Mouse (Mus musculus) kidney, postnatal 0 days (tissue): ENCODE results near the gene Wdr54. TPM values are rescaled to one million over a fixed set of nuclear protein-coding genes. Genes with fewer than 3 reads are reported as not detected.

ENCODE experiments used
- ATAC-seq: fragments of 200-750 bp; cut with Nextera tagmentation; replicated peaks from 2 replicates; pipeline ENCODE4 v1.8.0; 2017; ENCODE audit warnings: low read depth, moderate number of reproducible peaks, moderate TSS enrichment, moderate library complexity; ENCODE audit not compliant: low FRiP score
- DNase-seq: peaks from one replicate; pipeline ENCODE4 v3.0.0-alpha.2; 2016; ENCODE audit warnings: low spot score
- H3K27ac ChIP-seq: fragments of 300-500 bp; sonication (generic); 2 replicates; pipeline ENCODE4 v1.5.1; 2014; ENCODE audit warnings: mild to moderate bottlenecking
- H3K27me3 ChIP-seq: fragments of 300-500 bp; sonication (generic); 2 replicates; pipeline ENCODE4 v1.6.1; 2014; ENCODE audit warnings: low read length, mixed read lengths; ENCODE audit not compliant: insufficient read depth
- H3K36me3 ChIP-seq: fragments of 300-500 bp; sonication (generic); 2 replicates; pipeline ENCODE4 v1.6.1; 2014; ENCODE audit warnings: low read length, mixed read lengths; ENCODE audit not compliant: insufficient read depth
- H3K4me1 ChIP-seq: fragments of 300-500 bp; sonication (generic); replicated peaks from 2 replicates; pipeline ENCODE4 v1.6.1; 2014; ENCODE audit warnings: antibody characterized with exemption, low read length, mixed read lengths; ENCODE audit not compliant: insufficient read depth
- H3K4me2 ChIP-seq: fragments of 300-500 bp; sonication (generic); 2 replicates; pipeline ENCODE4 v1.6.1; 2014; ENCODE audit warnings: mild to moderate bottlenecking, low read length, moderate library complexity, mixed read lengths
- H3K4me3 ChIP-seq: fragments of 300-500 bp; sonication (generic); replicated peaks from 2 replicates; pipeline ENCODE4 v1.5.1; 2014; ENCODE audit warnings: low read depth, low read length
- H3K9ac ChIP-seq: fragments of 300-500 bp; sonication (generic); 2 replicates; pipeline ENCODE4 v1.6.1; 2014; ENCODE audit warnings: low read depth, low read length
- H3K9me3 ChIP-seq: fragments of 300-500 bp; sonication (generic); replicated peaks from 2 replicates; pipeline ENCODE4 v1.6.1; 2016; ENCODE audit warnings: low read length, inconsistent platforms, mixed read lengths
- CTCF ChIP-seq: IDR thresholded peaks from 2 replicates; pipeline ENCODE4 v1.5.1; 2016; ENCODE audit warnings: antibody characterized with exemption, low read depth, mild to moderate bottlenecking, moderate library complexity
- WGBS: fragments of 180-500 bp; shearing (Covaris S2); extraction: QIAGEN DNeasy Blood & Tissue Kit; methylation state at CpG from one replicate; pipeline ENCODE4 v1.1.7; 2014; 5-methylcytosine and 5-hydroxymethylcytosine counted together
- polyA plus RNA-seq: library from polyadenylated mRNA; unstranded; fragments of >200 nt; fragmentation: Nextera tagmentation; extraction: Ambion mirVana; gene quantifications from 2 replicates; pipeline ENCODE4 v1.2.1, GENCODE M21; 2015

Wdr54 gene
- polyA plus RNA-seq, 1 experiment from 2014 or later: 4.2 TPM

DNA sequence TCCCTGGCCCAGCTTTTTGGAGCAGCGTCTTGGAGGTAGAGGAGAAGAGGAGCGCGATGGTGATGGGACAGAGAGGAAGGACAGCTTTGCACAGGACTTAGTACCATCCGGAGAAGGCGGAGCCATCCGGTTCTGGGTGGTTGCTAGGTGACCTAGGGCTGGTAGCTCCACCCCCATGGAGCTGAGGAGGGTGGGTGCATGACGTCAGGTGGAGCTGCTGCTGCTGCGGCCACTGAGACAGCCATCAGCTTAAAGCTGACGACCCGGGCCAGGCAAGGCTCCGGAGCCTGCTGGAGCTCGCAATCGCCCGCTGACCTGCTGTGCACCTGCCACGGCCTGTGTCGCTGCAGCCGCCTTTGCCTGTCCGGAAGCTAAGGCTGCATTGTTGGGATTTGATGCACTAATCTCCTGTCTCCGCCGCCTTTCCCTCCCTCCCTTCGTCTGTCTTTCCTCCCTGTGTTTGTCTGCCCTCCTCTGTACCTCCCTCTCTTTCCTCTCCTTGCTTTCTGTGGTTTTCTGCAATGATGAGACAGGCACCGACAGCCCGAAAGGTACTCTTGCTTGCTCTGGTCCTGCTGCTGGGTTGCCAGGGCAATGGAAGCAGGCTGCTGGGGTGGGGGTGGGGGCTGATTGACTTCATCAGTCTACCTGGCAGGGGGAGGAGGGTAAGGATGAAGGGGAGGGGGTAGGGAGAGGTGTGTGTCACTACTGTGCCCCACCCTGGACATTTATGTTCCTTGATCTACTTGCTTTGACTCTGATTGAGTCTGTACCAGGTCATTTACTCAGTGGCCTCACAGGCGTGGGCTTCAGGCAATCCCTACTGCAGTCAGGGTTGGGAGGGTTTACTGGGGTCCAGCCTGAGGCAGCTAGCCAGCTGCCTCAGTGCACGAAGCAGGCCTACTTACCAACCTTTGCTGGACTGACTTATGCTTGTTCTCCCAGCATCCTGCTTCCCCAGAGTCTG, 30.0 kb upstream of the Wdr54 start:
- Histone ChIP-seq H3K27me3 (no peaks in the 10 kb centered on the region), H3K4me2 (peak overlapping the region; percentile 34), H3K9me3 (no peaks in the 10 kb centered on the region), H3K36me3 (peaks cover 32% of the 10 kb centered on the region), H3K27ac (no peak overlapping the region), H3K4me1 (peaks cover 9% of the 10 kb centered on the region; the same call in 1 of the 2 replicates), H3K9ac (no peak overlapping the region), H3K4me3 (no peak overlapping the region)
- DNase-seq (peak; percentile 79), ATAC-seq (peak; percentile 78)
- 18% methylated on average over 25 of the region's 25 CpGs for WGBS
- TF ChIP-seq CTCF: no peak

DNA sequence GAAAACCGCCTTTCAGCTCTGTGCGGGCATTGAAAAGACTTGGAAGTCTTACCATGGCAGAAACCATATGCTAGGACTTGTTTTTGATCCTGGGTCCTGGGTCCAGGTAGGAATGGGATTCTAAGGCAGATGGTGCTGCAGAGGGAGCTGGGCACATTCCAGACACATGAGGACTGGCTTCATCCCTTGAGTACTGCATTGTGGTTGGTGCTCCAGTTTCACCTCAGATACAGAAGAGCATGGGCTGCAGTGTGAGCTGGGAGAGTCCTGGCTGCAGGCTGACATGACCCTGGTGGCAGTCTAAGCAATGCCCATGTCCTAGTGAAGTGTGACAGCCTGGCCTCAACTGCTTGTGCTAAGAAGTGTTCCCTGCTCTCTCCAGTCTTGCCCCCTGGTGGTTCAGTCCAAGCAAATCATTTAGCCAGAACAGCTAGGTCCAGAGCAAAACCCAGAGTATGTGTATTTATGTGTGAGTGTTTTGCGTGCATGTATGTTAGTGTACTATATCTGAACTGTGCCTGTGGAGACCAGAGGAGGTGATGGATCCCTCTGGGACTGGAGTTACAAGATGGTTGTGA, 28.8 kb upstream of the Wdr54 start:
- Histone ChIP-seq H3K4me3 (no peak overlapping the region), H3K36me3 (peaks cover 20% of the 10 kb centered on the region), H3K9me3 (no peaks in the 10 kb centered on the region), H3K9ac (no peak overlapping the region), H3K4me1 (peaks cover 9% of the 10 kb centered on the region; the same call in 1 of the 2 replicates), H3K27ac (no peak overlapping the region), H3K27me3 (no peaks in the 10 kb centered on the region), H3K4me2 (no peak overlapping the region)
- peak; percentile 68 for DNase-seq
- WGBS: 83% methylated on average over 3 of the region's 3 CpGs
- ATAC-seq: no peak
- peak; percentile 73 for TF ChIP-seq CTCF

DNA sequence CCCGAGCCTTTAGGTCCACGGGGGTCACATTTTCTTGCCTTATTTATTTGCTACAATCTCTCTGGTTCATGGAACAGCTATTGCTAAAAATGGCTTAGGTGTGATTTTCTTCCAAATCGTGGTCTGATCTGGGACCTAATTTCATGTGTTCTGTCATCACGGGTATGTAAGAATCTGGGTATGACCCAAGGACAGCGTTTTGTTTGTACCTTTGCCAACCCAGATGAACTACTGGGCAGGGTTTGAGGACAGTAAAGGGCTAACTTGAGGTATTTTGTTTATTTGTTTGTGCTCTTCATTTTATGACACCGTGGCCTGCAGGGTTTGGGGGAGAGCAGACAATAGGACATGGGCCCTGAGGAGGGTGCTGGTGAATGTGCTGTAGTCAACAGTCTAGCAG, 24.4 kb upstream of the Wdr54 start:
- WGBS: 80% methylated on average over 6 of the region's 6 CpGs
- H3K27me3 ChIP-seq: no peaks in the 10 kb centered on the region
- no peaks in the 10 kb centered on the region for H3K9me3 ChIP-seq
- no peak overlapping the region for H3K27ac ChIP-seq
- DNase-seq (no peak), ATAC-seq (no peak)
- no peak overlapping the region for H3K9ac ChIP-seq
- H3K4me1 ChIP-seq: peaks cover 10% of the 10 kb centered on the region
- no peak overlapping the region for H3K4me3 ChIP-seq
- no peak for TF ChIP-seq CTCF
- H3K36me3 ChIP-seq: 0 out of 2 replicates have a peak, but pooled peaks cover 9% of the 10 kb centered on the region
- no peak overlapping the region for H3K4me2 ChIP-seq

DNA sequence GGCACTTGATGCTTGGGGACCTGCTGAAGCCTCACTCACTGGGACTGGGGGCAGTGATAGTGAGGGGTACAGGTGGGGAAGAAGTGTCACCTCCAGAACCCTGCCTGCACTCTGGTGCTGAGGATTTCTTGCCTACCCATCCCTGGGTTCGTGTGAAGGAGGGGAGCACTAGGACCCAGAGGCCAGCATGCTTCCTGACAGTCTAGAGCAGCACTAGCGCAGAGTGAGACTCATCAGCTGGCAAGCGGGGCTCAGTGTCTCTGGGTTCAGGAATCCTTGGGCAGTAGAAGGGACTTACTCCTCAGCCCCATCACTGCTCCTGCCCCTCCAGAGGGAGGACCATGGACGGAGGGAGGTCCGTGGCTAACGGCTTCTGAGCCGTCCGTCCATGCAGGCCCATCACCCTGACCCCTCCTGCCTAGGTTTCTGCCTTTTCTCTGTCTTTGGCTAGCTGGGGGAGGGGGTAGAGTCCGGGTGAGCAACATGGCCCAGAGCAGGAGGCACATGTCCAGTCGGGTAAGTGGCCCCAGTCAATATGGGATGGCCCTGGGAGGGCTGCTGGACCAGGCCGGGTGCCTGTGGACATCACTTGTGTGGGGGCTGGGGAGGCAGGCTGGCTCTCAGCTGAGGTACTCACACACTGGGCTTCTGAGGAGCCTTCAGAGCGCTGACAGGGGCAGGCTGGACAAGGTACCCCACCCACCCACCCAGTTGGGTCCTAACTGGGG, 23.4 kb upstream of the Wdr54 start:
- peak; percentile 30; the same call in 1 of the 2 replicates for ATAC-seq
- Histone ChIP-seq H3K27ac (no peak overlapping the region), H3K36me3 (0 out of 2 replicates have a peak, but pooled peaks cover 9% of the 10 kb centered on the region), H3K9ac (peak overlapping the region; percentile 47; the same call in 1 of the 2 replicates), H3K4me3 (peak overlapping the region; percentile 17; the same call in 1 of the 2 replicates), H3K27me3 (no peaks in the 10 kb centered on the region), H3K4me1 (peaks cover 7% of the 10 kb centered on the region), H3K9me3 (no peaks in the 10 kb centered on the region), H3K4me2 (peak overlapping the region; percentile 50)
- 18% methylated on average over 12 of the region's 12 CpGs for WGBS
- peak; percentile 70 for DNase-seq
- no peak for TF ChIP-seq CTCF

DNA sequence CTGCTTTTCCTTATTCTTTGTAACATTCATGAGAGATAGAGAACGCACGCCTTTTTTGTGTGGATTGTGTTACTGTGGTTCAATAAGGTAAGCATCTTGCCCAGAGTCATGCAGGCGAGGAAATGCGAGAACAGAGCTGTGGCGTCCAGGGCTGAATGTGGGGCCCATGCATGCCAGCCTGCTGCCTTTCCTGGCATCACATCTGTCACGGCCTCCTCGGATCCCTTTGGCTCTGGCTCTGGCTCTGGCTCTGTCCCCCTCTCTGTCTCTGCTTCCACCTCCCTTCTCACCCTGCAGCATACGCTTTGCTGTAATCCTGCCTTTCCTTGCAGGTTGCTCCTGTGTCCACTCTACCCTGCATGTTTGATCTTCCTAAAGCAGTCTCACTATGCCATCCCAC, 19.8 kb upstream of the Wdr54 start:
- no peak overlapping the region for H3K9ac ChIP-seq
- 91% methylated on average over 8 of the region's 8 CpGs for WGBS
- no peaks in the 10 kb centered on the region for H3K27me3 ChIP-seq
- DNase-seq: no peak
- no peak overlapping the region for H3K27ac ChIP-seq
- ATAC-seq: no peak
- H3K4me1 ChIP-seq: peaks cover 7% of the 10 kb centered on the region
- H3K4me3 ChIP-seq: no peak overlapping the region
- H3K9me3 ChIP-seq: no peaks in the 10 kb centered on the region
- no peaks in the 10 kb centered on the region for H3K36me3 ChIP-seq
- H3K4me2 ChIP-seq: no peak overlapping the region
- TF ChIP-seq CTCF: no peak
